Mouse (Mus musculus) bone marrow macrophage, adult 2 months (primary cell): ENCODE measurements around the gene Nudt8. TPM values are rescaled to one million over a fixed set of nuclear protein-coding genes. Genes with fewer than 3 reads are reported as not detected.
"Not testable (repeated sequence)": the region's sequence is repeated elsewhere in the genome, so short reads cannot be mapped to it uniquely, and the experiment has no call there.

Experiments used
- H3K27ac ChIP-seq: 2 replicates; pipeline ENCODE4 v1.5.1; 2012; ENCODE audit warnings: low read depth, low read length; ENCODE audit not compliant: insufficient read depth
- H3K4me1 ChIP-seq: 2 replicates; pipeline ENCODE4 v1.6.1; 2012; ENCODE audit warnings: low read length; ENCODE audit not compliant: control insufficient read depth, insufficient read depth
- H3K4me3 ChIP-seq: 2 replicates; pipeline ENCODE4 v1.5.1; 2012; ENCODE audit warnings: mild to moderate bottlenecking, low read length, moderate library complexity; ENCODE audit not compliant: insufficient read depth
- CTCF ChIP-seq: IDR thresholded peaks from 2 replicates; pipeline ENCODE4 v1.5.1; 2012; ENCODE audit warnings: low read depth, mild to moderate bottlenecking, low read length, moderate library complexity
- POLR2A ChIP-seq: IDR thresholded peaks from 2 replicates; pipeline ENCODE4 v1.6.1; 2012; ENCODE audit warnings: mild to moderate bottlenecking, low read depth, low read length, borderline replicate concordance
- polyA plus RNA-seq: library from polyadenylated mRNA; stranded (reverse); fragments of >200 nt; gene quantifications from 2 replicates; pipeline ENCODE4 v1.2.4, GENCODE M21; 2012; ENCODE audit not compliant: missing spikeins, insufficient read depth, insufficient read length

Nudt8 gene
- polyA plus RNA-seq, 1 experiment, result 7.0 TPM

GRCm38 (mm10) chr19:4032668-4033067 is 32.3 kb downstream of the Nudt8 start:
- no peak for TF ChIP-seq POLR2A
- TF ChIP-seq CTCF, result no peak
- H3K4me3 ChIP-seq, result no peak overlapping the region
- peaks cover 6% of the 10 kb centered on the region; the same call in 1 of the 2 replicates for H3K4me1 ChIP-seq
- no peak overlapping the region for H3K27ac ChIP-seq

DNA sequence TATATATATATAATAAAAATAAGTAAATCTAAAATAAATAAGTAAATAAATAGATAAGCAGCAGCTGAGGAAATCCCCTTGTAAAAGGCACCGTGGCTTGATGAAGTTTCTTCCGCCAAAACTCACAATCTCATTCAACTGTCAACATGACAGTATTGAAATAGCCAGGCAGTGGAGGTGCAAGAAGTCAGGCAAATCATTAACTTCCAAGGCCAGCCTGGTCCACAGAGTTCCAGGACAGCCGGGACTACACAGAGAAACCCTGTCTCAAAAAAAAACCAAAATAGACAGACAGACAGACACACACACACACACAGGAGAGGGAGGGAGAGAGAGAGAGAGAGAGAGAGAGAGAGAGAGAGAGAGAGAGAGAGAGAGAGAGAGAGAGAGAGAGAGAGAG is 32.9 kb downstream of the Nudt8 start:
- H3K4me1 ChIP-seq, result peaks cover 9% of the 10 kb centered on the region
- no peak overlapping the region for H3K27ac ChIP-seq
- TF ChIP-seq CTCF, result no peak
- TF ChIP-seq POLR2A, result no peak
- H3K4me3 ChIP-seq, result no peak overlapping the region

DNA sequence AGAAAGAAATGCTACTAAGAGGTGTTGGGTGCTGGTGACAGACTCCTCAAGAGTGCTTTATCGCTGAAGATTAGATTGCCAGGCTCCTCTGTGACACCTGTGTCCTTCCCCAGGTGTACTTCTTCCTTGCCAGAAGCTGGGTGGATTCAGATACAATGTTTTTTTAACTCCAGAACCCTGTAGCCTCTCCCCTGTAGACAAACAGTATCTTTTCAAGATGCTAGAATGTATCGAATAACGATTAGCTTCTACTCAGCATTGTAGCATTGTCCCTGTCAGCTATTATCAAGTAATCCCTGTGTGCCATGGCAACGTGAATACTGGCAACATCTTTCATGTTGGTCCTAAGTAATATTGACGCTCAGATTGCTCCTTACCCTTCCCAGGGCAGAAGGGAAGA is 33.4 kb downstream of the Nudt8 start:
- Histone ChIP-seq H3K4me1 (peaks cover 9% of the 10 kb centered on the region), H3K4me3 (no peak overlapping the region), H3K27ac (no peak overlapping the region)
- TF ChIP-seq CTCF (no peak), POLR2A (no peak)

- H3K4me3 ChIP-seq, result no peak overlapping the region; the same call in 1 of the 2 replicates
- peaks cover 9% of the 10 kb centered on the region for H3K4me1 ChIP-seq
- H3K27ac ChIP-seq, result no peak overlapping the region
Measured at GRCm38 (mm10) chr19:4036327-4037045, 36.1 kb downstream of the Nudt8 start.

DNA sequence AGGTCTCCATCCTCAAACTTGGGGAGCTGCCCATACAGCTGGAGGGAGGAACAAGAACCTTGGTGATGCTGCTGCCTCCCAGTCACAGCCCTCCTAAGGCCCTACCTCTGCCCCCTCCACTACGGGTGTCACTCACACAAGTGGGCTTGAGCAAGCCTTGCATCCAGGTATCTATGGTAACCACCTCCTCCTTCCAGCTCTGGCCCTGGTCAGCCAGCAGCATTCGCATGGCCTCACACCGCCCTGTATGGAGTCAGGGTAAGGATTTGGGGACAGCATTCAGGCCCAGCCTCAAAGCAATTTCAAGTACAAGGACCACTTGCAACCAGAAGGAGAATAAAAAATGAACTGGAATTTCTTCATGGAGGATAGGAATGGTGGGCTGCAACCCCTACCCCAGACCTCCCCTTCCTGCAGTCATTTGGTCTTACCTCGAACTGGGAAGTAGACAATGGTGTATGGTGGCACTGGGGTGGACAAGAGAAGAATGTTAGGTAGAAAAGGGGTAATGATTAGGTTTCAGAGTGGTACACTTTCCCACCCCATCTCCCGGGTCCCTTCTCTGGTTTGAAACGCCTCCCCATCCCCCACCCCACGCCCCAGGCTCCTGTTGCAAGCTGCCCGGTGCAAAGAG is 36.9 kb downstream of the Nudt8 start:
- H3K4me1 ChIP-seq, H3K27ac ChIP-seq: not testable (repeated sequence)
- peak overlapping the region; percentile 83 for H3K4me3 ChIP-seq

More at GRCm38 (mm10) chr19:4036327-4037045, 36.1 kb downstream of the Nudt8 start:
- no peak for TF ChIP-seq POLR2A
- TF ChIP-seq CTCF, result no peak

- H3K4me3 ChIP-seq, result peak within 1 kb of the TSS; percentile 83
- peaks cover 9% of the 10 kb centered on the region for H3K4me1 ChIP-seq
- no peak within 1 kb of the TSS for H3K27ac ChIP-seq
- no peak for TF ChIP-seq CTCF
- no peak for TF ChIP-seq POLR2A
Measured at GRCm38 (mm10) chr19:4037788-4038232, 37.4 kb downstream of the Nudt8 start, which contains the start of gene Gstp1. Gene Gstp1, minus strand, starts transcription at chr19:4037985.

GRCm38 (mm10) chr19:4040941-4041340 is 40.6 kb downstream of the Nudt8 start:
- H3K4me1 ChIP-seq, result peaks cover 11% of the 10 kb centered on the region
- not testable (repeated sequence) for H3K27ac ChIP-seq, H3K4me3 ChIP-seq

DNA sequence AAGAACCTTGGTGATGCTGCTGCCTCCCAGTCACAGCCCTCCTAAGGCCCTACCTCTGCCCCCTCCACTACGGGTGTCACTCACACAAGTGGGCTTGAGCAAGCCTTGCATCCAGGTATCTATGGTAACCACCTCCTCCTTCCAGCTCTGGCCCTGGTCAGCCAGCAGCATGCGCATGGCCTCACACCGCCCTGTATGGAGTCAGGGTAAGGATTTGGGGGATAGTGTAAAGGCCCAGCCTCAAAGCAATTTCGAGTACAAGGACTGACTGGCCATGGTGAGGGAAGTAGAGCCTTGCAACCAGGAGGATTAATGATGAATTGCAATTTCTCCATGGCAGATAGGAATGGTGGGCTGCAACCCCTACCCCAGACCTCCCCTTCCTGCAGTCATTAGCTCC is 41.1 kb downstream of the Nudt8 start:
- H3K4me1 ChIP-seq, result peaks cover 13% of the 10 kb centered on the region
- H3K4me3 ChIP-seq, H3K27ac ChIP-seq: not testable (repeated sequence)

DNA sequence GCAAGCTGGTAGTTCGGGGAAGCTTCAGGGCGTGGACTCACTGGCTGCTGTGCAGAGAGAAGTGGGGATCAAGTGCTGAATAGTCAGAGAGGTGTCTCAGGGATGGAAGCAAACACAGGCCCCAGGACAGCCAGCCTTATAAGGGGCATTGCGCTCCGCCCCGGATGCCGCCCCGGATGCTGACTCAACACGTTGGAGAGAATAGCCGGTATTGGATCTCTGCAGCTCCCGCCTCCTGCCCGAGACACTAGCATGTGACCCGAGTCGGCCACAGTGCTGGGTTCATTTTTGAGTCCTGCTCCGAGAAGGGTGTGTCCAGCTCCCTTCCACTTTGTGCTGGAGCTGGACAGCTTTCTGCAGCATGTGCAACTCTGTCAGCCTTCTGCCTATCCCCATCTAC is 41.7 kb downstream of the Nudt8 start:
- no peak overlapping the region for H3K27ac ChIP-seq
- no peak overlapping the region for H3K4me3 ChIP-seq
- TF ChIP-seq POLR2A (no peak), CTCF (no peak)
- H3K4me1 ChIP-seq, result peaks cover 10% of the 10 kb centered on the region; the same call in 1 of the 2 replicates

- not testable (repeated sequence) for H3K27ac ChIP-seq
Measured at GRCm38 (mm10) chr19:4044109-4044508, 43.7 kb downstream of the Nudt8 start.

More at GRCm38 (mm10) chr19:4044109-4044508, 43.7 kb downstream of the Nudt8 start:
- not testable (repeated sequence) for H3K4me1 ChIP-seq, H3K4me3 ChIP-seq
